Mouse (Mus musculus) adrenal gland (tissue): ENCODE data around the gene Gm45015.
"Not testable (repeated sequence)": the region's sequence is repeated elsewhere in the genome, so short reads cannot be mapped to it uniquely, and the experiment has no call there.

ENCODE experiments used
- intact Hi-C: fragments of 180-260 bp; cut with DNase I; formaldehyde crosslinking; loops from one replicate; pipeline ENCODE4 v1.15.1; 2025
- long read RNA-seq, 2 experiments: library from polyadenylated mRNA; unstranded; transcript quantifications; one replicate each; pipeline ENCODE4 v2.0.0; 2020; ENCODE audit warnings: borderline replicate concordance in 1 of 2; ENCODE audit not compliant: insufficient replicate concordance in 1 of 2

Gm45015 gene
- long read RNA-seq, experiment 1: 0 reads
- long read RNA-seq, experiment 2: 0 reads

GRCm38 (mm10) chrX:73336740-73337139 is at the start of gene Gm45015:
Gene Gm45015 (minus strand): TSS chrX:73336840.
- intact Hi-C loops: no loop called here

GRCm38 (mm10) chrX:73384924-73385323 is 48.3 kb upstream of the Gm45015 start:
- intact Hi-C loops: no loop called here

DNA sequence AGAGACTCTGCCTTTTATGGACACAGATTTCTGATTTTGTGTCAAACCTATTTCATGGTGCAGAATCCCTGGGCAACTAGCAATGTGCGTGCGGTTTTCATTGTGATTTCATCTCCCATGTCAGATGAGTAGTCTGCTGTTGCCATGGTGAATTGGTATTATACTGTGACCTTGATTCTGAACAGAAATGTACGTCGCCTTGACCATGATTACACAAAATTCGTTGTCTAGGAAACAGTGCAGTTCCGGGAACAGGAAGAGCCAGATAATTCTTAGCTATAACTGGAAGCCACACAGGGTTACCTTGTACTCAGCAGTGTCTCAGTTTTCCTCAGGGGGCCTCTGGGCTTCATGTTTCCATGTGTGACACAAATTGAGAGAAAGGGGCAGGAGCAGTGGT is 47.8 kb upstream of the Gm45015 start:
- intact Hi-C loops: no loop called here

- intact Hi-C loops: no loop called here
Observed at GRCm38 (mm10) chrX:73363291-73363690, 26.7 kb upstream of the Gm45015 start.

DNA sequence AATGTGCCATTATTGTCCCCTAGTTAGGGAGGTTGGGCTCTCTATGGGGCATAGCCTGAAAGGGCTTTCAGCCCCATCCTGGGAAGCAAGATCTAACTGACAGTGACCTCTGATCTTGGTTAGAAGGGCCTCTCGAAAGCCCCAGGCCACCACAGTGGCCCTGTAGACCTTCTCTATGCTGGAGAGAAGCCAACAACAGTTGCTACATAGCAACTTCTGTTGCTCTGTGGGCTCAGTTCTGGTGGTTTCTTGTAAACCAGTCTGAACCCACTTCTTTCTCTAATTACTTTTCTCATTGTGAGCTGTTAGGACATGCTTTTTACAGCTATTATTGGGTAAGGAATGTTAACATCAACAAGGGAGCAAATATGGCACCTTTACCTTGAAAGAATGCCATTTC is 20.1 kb upstream of the Gm45015 start:
- intact Hi-C loops: no loop called here

DNA sequence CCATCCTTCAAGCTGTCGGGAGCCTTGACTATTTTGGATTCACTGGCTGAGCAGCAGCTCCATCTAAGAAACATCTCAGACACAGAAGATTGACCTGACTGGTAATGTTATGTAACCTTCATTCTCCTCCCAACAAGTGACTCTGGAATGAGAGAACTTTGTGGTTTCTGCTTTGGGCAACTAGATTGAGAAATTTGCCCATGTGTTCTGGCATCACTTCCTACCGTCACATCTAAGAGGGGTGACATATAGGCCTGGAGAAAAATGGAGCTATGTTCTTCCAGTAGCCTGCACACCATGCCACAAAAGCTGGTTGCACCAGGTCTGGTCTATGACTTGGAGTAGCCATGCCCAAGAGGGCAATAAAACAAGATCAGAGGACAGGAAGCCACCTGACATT is 19.5 kb upstream of the Gm45015 start:
- intact Hi-C loops: no loop called here

DNA sequence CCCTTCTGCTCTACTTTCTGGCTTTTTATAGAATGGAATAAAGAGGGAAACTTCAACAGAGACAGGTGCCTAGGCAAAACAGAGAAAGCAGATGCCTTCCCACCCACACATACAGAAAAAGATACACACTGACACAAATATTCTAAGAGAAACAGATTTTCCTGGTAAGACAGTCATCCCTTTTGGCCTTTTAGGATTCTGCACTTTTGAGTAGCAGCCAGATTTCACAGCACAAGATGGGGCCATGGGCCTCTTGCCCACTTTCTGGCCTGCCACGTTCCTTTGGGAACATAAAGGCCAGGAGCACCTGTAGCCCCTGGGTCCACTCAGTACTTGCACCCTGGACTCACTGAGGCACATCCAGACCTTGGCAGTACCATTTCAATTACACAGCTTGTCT is 7.7 kb upstream of the Gm45015 start:
- intact Hi-C loops: no loop called here

GRCm38 (mm10) chrX:73343802-73344201 is 7.2 kb upstream of the Gm45015 start:
- intact Hi-C loops: no loop called here

- intact Hi-C loops: no loop called here
Observed at GRCm38 (mm10) chrX:73342941-73343735, 6.5 kb upstream of the Gm45015 start.

GRCm38 (mm10) chrX:73342483-73342895 is 5.8 kb upstream of the Gm45015 start, which contains the start of gene Zfp275:
Gene Zfp275 (plus strand): TSS chrX:73342621.
- intact Hi-C loops: no loop called here

- intact Hi-C loops: no loop called here
Observed at GRCm38 (mm10) chrX:73342068-73342467, 5.4 kb upstream of the Gm45015 start.

- intact Hi-C loops: no loop called here
Observed at GRCm38 (mm10) chrX:73341473-73341872, 4.8 kb upstream of the Gm45015 start.

DNA sequence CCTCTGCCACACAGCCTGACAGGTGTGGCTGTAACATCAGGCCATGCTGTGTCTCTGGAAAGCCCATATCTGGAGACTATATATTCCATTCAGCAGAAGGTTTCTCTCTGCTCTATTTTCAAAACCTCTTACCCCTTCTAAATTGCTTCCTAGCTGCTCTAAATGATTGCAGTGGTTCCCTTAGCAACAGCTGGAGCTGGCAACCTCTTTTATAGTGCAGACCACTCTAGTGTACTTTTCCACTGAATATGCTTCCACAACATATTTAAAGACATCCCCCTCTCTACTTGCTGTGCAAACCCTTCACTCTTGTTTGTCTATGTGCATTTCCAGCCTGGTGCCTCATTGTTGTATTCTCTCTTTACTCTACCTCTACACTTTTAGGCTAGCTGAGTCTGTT is 3.1 kb downstream of the Gm45015 start:
- intact Hi-C loops: no loop called here

DNA sequence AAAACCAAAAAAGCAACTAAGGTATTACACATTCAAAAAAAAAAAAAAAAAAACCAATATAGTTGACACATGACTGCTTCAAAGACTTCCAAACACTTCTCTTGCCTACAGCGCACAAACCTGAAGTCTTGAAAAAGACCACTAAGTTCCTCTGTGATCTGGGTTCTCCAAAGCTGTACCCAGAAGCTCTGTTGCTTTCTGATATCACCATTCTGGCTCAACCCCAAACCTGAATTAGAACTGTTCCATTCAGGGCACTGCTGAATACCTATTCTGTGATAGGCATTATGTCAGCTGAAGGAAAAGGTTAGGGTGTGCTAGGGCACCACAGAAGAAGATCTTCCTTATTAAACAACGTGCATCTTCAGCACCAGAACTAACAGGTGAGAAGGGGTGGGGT is 9.4 kb downstream of the Gm45015 start:
- intact Hi-C loops: no loop called here

- intact Hi-C loops: no loop called here
Observed at GRCm38 (mm10) chrX:73321029-73321428, 15.6 kb downstream of the Gm45015 start.

- intact Hi-C loops: loop anchor here (5.0 to 10.0 kb wide), 3 partner anchors 100 to 182 kb away; partner anchors contain the start of gene Zfp92
Observed at GRCm38 (mm10) chrX:73312522-73312921, 24.1 kb downstream of the Gm45015 start.

GRCm38 (mm10) chrX:73295745-73296144 is 40.9 kb downstream of the Gm45015 start:
- intact Hi-C loops: not testable (repeated sequence)

DNA sequence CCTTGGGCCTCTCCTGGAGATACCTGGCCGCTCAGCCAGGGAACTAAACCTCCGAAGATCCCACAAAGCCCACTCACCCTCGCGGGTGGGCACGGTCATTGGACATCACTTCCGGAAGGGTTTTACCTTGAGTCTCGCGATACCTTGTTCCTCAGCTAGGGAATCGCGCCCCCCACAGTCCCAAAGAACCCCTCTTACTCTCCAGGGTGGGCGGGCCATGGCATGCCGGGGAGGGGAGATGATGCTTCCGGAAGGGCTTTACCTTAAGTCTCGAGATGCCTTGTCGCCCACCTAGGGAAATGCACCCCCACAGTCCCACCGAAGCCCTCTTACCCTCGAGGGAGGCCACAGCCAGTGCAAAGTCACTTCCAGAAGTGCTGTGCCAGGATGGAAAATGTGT is 43.8 kb downstream of the Gm45015 start, which contains the start of the genes Xlr5a and Xlr5c:
TSS of gene Xlr5a (minus strand) at position 101 of the 400 bp plus-strand sequence.
TSS of gene Xlr5c (minus strand) at position 101 of the 400 bp plus-strand sequence.
- intact Hi-C loops: not testable (repeated sequence)
